Mouse (Mus musculus) embryonic facial prominence, embryonic 10.5 days (tissue): ENCODE data around the gene Gucy2d. TPM values are rescaled to one million over a fixed set of nuclear protein-coding genes. Genes with fewer than 3 reads are reported as not detected.

Source experiments
- DNase-seq: peaks from one replicate; pipeline ENCODE4 v3.0.0-alpha.2; 2017; ENCODE audit warnings: low spot score
- H3K27ac ChIP-seq: fragments of 300-500 bp; sonication (generic); replicated peaks from 2 replicates; pipeline ENCODE4 v1.5.1; 2016; ENCODE audit warnings: mild to moderate bottlenecking
- H3K27me3 ChIP-seq: fragments of 300-500 bp; sonication (generic); replicated peaks from 2 replicates; pipeline ENCODE4 v1.6.1; 2016; ENCODE audit warnings: low read depth, mild to moderate bottlenecking; ENCODE audit not compliant: poor library complexity, severe bottlenecking
- H3K36me3 ChIP-seq: fragments of 300-500 bp; sonication (generic); replicated peaks from 2 replicates; pipeline ENCODE4 v1.6.1; 2016; ENCODE audit warnings: mild to moderate bottlenecking, moderate library complexity
- H3K4me1 ChIP-seq: fragments of 300-500 bp; sonication (generic); 2 replicates; pipeline ENCODE4 v1.6.1; 2016
- H3K4me3 ChIP-seq: fragments of 300-500 bp; sonication (generic); 2 replicates; pipeline ENCODE4 v1.5.1; 2016; ENCODE audit warnings: mild to moderate bottlenecking, moderate library complexity
- H3K9me3 ChIP-seq: fragments of 300-500 bp; sonication (generic); 2 replicates; pipeline ENCODE4 v1.6.1; 2016; ENCODE audit warnings: mild to moderate bottlenecking
- WGBS: fragments of 180-500 bp; shearing (Covaris S2); methylation state at CpG from one replicate; pipeline ENCODE4 v1.1.7; 2016; 5-methylcytosine and 5-hydroxymethylcytosine counted together
- polyA plus RNA-seq: library from polyadenylated mRNA; unstranded; fragments of >200 nt; fragmentation: Nextera tagmentation; extraction: Ambion mirVana; gene quantifications from 2 replicates; pipeline ENCODE4 v1.2.1, GENCODE M21; 2016

The Gucy2d gene
- polyA plus RNA-seq, 1 experiment from 2014 or later = not detected

DNA sequence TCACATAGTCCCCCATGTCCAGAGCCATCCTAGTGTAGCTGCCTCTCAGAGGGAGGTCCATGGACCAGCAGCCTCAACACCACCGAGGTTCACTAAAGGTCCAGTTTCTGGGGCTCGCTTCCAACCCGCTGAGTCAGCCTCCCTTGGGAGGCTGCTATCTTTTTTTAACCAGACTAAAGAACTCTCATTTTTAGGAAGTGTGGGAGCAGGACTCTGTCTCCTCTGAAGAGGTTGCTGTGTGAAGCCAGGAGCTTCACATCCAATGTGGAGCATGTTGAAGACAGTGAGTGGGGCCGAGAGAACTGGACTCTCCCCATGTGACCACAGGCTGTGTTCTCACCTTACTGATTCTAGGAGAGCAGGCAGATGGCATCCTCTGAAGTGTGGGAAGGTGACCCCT is 45.3 kb downstream of the Gucy2d start:
- Histone ChIP-seq H3K36me3 (no peaks in the 10 kb centered on the region), H3K27me3 (peaks cover 42% of the 10 kb centered on the region), H3K9me3 (no peaks in the 10 kb centered on the region), H3K27ac (no peak overlapping the region), H3K4me1 (peaks cover 39% of the 10 kb centered on the region), H3K4me3 (no peak overlapping the region)
- WGBS = 80% methylated on average over 4 of the region's 4 CpGs
- DNase-seq = no peak

DNA sequence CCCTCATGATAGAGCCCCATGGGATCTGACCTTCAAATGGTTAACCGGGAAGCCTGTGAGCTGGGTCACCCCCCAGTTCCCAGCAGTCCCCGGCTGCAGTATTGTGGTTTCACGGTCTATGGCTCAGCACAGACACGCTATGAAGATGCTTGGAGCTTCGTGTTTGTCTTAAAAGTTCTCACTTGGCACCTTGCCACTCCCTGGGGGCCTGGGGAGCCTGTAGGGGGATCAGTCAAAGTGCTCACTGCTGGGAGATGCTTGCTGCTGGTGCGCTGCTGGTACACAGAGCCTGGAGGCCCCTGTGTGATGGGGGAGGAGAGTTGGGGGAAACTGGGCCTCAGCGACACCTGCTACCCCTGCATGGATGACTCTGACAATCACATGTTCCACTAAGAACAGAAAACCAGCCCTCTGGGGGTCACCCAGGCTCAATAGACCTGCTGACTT is 46.3 kb downstream of the Gucy2d start:
- no peak overlapping the region for H3K27ac ChIP-seq
- no peak for DNase-seq
- H3K36me3 ChIP-seq = no peaks in the 10 kb centered on the region
- no peaks in the 10 kb centered on the region for H3K9me3 ChIP-seq
- WGBS = 84% methylated on average over 7 of the region's 7 CpGs
- H3K4me1 ChIP-seq = peaks cover 31% of the 10 kb centered on the region
- H3K4me3 ChIP-seq = no peak overlapping the region
- peaks cover 52% of the 10 kb centered on the region for H3K27me3 ChIP-seq

DNA sequence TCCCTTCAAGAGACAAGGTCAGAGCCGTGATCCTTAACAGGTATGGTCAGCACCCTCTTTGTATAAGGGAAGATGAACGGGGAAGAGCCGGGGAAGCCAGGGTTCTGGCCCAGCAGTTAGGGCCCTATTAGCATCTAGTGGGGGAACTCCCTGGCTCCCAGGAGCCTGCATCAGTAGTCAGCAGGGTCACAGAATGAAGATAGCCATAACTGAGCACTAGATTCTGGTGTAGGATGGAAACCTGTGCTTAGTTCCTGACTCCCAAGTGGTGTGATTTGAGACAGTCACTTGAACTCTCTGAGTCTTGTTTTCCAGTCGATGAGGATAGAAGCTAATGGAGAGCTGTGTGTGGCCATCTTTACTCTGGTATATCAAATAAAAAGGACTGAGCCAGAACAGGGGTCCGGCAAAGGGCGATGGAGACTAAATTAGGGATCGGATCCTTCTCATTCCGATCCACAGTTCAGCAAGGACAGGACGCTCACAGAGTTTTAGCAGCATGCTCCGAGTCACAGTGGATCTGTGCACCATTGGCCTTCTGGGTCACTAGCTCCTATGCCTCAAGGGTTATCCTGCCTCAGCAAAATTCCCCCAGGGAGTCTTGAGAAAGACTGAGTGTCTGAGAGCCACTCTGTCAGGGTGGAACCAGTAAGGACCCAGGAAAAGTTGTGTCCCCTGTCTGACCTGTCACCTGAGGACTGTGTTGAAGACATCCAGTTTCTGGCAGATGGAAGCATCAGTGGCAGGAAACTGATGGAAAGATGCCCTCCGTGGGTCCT is 47.2 kb downstream of the Gucy2d start:
- H3K36me3 ChIP-seq = no peaks in the 10 kb centered on the region
- no peaks in the 10 kb centered on the region for H3K9me3 ChIP-seq
- H3K27me3 ChIP-seq = peaks cover 56% of the 10 kb centered on the region
- no peak overlapping the region for H3K4me3 ChIP-seq
- no peak overlapping the region for H3K27ac ChIP-seq
- H3K4me1 ChIP-seq = peaks cover 31% of the 10 kb centered on the region
- DNase-seq = no peak
- 87% methylated on average over 11 of the region's 11 CpGs for WGBS

DNA sequence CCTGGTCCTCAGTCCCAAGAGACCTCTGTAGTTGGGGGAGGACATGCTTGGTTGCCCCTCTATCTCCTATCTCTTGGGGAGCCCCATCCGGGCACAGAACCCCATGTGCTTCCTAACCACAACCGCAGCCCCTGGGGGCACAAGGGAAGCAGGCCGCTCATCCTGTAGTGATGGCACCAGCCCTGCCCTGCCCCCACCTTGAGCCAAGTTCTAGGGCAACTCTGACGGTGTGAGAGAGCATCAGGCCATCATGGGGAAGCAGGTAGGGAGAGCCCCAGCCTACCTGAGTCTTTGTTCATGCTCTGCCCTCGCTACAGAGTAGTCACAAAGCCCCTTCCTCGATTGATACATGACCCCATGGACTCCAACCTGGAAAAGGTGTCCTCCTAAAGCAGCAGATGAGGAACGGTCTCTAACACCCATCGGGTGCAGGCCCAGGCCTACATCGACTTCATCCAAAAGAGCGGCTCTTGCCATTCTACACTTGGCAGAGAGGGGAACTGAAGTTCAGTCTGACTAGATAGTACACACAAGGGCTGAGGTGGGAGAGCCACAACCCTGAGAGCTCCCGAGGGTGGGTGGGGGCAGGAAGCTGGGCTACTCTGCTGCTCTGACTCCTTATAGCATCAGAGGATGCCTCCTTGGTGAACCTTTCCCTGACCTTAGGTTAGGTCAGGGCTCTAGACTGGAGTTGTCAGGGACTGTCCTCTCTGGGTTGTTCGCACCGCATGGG is 48.3 kb downstream of the Gucy2d start:
- WGBS = 85% methylated on average over 13 of the region's 13 CpGs
- H3K36me3 ChIP-seq = no peaks in the 10 kb centered on the region
- H3K27me3 ChIP-seq = peaks cover 45% of the 10 kb centered on the region
- H3K27ac ChIP-seq = no peak overlapping the region
- H3K4me1 ChIP-seq = peaks cover 27% of the 10 kb centered on the region
- H3K4me3 ChIP-seq = no peak overlapping the region
- DNase-seq = no peak
- H3K9me3 ChIP-seq = no peaks in the 10 kb centered on the region

DNA sequence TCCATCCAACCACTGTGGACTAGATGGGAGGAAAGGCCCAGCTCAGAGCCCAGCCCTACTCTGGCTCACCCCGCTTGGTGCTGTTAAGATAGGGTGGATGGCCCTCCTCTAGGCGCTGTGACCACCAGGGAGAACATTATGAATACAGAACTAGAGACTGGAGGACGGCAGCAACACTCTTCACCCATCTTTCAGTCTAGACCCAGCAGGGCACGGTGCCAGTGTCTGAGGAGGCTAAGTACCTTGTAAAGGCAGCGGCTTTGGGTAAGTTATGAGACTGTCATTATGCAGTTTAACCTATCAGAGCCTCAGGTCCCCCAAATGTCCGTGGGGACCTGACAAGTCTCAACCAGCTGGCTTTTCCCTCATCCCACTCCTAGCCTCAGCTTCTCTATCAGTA is 48.9 kb downstream of the Gucy2d start, which contains the start of gene Lrrc32:
Gene Lrrc32, plus strand, starts transcription at position 153 of the 400 bp plus-strand sequence.
- no peak for DNase-seq
- 57% methylated on average over 6 of the region's 6 CpGs for WGBS
- H3K27ac ChIP-seq = peak within 1 kb of the TSS; percentile 80
- no peaks in the 10 kb centered on the region for H3K36me3 ChIP-seq
- no peaks in the 10 kb centered on the region for H3K9me3 ChIP-seq
- peak within 1 kb of the TSS; percentile 65 for H3K4me3 ChIP-seq
- H3K27me3 ChIP-seq = peaks cover 45% of the 10 kb centered on the region
- peaks cover 33% of the 10 kb centered on the region for H3K4me1 ChIP-seq

DNA sequence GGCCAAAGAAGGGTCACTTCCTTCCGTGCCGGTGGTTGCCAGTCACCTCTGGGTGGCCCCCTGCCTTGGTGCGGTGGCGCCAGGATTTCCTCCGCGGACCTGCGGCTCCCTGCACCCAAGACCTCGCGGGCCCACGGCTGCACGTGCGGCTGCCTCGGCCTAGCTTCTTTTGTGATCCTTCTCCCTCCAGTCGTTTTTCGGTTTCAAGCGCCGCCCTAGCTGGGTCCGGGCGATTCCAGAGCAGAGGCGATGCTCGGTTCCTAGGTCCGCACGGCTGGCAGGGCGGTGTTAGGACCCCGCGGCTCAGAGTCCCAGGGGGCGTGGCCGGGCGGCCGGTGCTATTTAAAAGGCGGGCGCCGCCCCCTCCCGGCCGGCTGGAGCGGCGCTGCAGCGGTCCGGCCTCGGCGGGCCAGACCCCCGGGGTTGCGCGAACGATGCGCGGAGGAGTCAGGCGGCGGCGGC is 49.4 kb downstream of the Gucy2d start:
- Histone ChIP-seq H3K4me1 (peaks cover 38% of the 10 kb centered on the region), H3K9me3 (no peaks in the 10 kb centered on the region), H3K36me3 (no peaks in the 10 kb centered on the region), H3K27ac (peak overlapping the region; percentile 80), H3K27me3 (peaks cover 45% of the 10 kb centered on the region), H3K4me3 (peak overlapping the region; percentile 65)
- DNase-seq = peak; percentile 87
- under 1% methylated on average over 50 of the region's 50 CpGs for WGBS

DNA sequence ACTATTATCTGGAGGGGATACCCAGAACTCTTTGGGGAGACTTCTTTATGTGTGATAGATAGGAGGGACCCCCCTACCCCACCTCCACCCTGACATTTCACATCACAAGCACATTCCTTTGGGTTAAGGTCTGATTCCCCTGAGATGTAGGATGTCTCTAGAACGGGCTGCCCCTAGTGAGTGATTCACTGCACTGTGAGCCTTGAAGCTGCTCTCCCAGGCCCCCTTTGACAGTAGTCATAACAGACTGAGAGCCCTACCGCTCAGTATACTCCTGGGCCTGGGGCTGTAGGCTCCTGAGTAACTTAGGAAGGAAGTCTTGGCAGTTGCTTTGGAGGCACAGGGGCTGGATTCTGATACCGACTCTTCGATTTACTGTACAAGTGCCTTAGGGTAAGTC is 50.1 kb downstream of the Gucy2d start:
- Histone ChIP-seq H3K27ac (no peak overlapping the region), H3K4me3 (peak overlapping the region; percentile 65), H3K36me3 (no peaks in the 10 kb centered on the region), H3K27me3 (peaks cover 45% of the 10 kb centered on the region), H3K9me3 (no peaks in the 10 kb centered on the region), H3K4me1 (peaks cover 43% of the 10 kb centered on the region)
- WGBS = 70% methylated on average over 4 of the region's 4 CpGs
- no peak for DNase-seq

DNA sequence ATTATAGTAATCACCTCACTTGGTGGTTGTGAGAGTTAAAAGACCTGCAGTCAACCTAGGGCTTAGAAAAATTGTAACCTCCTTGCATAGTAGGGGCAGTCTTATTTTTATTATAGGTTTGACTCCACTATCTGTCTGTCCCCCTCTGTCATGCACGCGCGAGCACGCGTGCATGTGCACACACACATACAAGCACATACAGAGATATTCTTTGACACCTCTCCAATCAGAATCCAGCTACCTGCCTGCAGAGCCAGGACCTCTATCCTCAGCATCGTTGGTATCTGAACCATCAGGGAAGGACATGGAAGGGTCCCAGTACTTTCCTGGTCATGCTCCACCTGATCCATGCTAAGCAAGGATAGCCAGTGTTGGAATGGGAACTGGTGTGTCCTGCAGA is 50.7 kb downstream of the Gucy2d start:
- peaks cover 49% of the 10 kb centered on the region for H3K4me1 ChIP-seq
- DNase-seq = no peak
- no peaks in the 10 kb centered on the region for H3K36me3 ChIP-seq
- peaks cover 45% of the 10 kb centered on the region for H3K27me3 ChIP-seq
- H3K9me3 ChIP-seq = no peaks in the 10 kb centered on the region
- WGBS = 94% methylated on average over 6 of the region's 6 CpGs
- H3K27ac ChIP-seq = no peak overlapping the region
- H3K4me3 ChIP-seq = peak overlapping the region; percentile 65; the same call in 1 of the 2 replicates

DNA sequence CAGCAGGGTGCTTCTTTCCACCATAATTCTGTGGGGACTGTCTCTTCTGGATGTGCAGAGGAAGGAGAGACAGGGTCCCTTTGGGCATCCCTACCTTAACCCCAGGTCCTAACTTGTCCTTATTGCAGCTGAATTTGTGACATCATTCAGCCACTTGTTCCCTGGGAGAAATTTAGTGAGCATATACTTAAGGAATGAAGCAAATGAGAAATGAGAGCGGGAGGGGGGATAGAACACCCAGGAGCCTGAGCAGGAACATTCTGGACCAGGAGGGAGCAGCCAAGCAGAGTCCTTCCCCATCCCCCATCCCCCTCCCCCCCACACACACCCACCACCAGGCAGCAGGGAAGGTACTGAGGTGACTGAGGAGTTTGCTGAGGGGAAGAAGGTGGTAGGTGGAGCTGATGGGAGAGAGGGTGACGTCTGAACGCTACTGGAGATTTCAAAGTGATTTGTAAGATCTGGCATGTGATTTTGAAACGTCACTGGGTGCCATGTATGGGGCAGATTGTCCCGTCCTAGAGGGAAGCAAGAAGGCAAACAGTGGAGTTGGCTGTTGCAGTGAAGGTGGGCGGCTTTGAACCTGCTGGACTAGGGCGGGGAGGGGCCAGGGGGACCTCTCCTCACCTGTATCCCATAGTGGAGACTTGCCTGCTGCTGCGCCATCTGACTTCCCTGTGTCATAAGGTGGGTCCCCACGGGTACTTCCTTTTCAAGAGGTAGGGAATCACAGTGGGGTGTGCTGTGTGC is 51.4 kb downstream of the Gucy2d start:
- Histone ChIP-seq H3K27me3 (peaks cover 45% of the 10 kb centered on the region), H3K9me3 (no peaks in the 10 kb centered on the region), H3K4me3 (no peak overlapping the region), H3K36me3 (no peaks in the 10 kb centered on the region), H3K4me1 (peaks cover 55% of the 10 kb centered on the region), H3K27ac (no peak overlapping the region)
- WGBS = 71% methylated on average over 9 of the region's 9 CpGs
- DNase-seq = no peak

DNA sequence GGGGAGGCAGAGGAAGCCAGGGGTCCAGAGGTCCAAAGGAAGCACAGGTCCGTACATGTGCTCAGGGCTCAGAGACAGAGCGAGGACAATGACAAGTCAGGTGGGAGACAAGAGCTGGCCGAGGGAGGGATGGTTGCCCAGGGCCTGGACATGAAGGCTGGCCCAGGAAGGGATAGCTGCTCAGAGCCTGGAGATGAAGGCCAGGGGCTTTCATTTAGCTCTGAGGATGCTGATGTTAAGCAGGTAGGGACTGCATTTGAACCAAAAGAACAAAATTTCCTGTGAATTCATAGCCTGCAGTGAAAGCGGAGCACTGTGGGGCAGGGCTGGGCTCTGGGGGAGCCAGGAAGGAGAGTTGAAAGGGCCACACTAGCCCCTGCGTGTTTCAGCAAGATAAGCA is 52.1 kb downstream of the Gucy2d start:
- H3K4me1 ChIP-seq = peaks cover 55% of the 10 kb centered on the region
- H3K27ac ChIP-seq = no peak overlapping the region
- no peak for DNase-seq
- H3K4me3 ChIP-seq = no peak overlapping the region
- peaks cover 44% of the 10 kb centered on the region for H3K27me3 ChIP-seq
- 71% methylated on average over 5 of the region's 5 CpGs for WGBS
- no peaks in the 10 kb centered on the region for H3K36me3 ChIP-seq
- H3K9me3 ChIP-seq = no peaks in the 10 kb centered on the region

DNA sequence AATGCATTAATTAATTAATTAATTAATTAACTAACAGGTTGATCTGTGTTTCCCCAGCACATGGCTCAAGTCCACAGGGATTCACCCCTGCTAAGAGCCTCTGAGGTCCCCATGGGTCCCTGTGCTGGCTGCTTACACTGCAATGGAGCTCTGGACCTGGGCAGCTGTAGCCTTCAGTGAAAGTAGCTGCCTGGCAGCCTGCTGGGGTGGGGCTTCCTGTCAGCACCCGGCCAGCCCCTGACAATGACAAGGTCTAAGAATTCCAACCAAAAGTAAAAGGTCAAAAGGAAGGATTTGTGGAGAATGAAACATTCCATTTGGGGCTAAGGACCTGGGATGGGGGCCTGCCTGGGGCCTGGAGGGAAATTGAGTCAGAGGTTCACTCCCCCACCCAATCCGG is 53.1 kb downstream of the Gucy2d start:
- peaks cover 63% of the 10 kb centered on the region for H3K4me1 ChIP-seq
- H3K27me3 ChIP-seq = peaks cover 41% of the 10 kb centered on the region
- no peaks in the 10 kb centered on the region for H3K36me3 ChIP-seq
- H3K27ac ChIP-seq = no peak overlapping the region
- H3K4me3 ChIP-seq = no peak overlapping the region
- no peaks in the 10 kb centered on the region for H3K9me3 ChIP-seq
- DNase-seq = no peak
- 81% methylated on average over 2 of the region's 2 CpGs for WGBS

DNA sequence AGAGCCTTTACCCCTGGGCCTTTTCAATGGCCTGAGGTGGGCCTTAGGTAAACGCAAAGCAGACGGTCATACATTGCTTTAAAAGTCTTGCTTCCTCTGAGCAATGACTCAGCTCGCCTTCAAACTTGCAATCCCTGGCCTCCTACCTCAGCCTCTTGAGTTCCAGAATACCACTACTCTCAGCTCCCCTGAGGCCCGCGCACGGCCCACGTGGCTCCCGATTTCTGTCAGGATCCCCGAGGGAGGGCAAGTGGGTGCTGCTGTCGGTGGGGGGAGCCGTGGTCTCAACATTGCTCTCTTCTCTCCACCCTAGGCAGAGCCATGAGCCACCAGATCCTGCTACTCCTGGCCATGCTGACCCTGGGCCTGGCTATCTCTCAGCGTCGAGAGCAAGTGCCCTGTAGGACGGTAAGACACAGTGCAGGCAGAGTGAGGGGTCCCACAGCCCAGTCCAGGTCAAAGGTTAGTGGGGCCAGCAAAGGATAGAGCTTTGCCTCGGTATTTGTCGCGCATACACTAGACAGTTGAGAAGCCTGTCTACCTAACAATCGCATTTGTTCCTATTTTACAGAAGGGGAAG is 53.8 kb downstream of the Gucy2d start:
- Histone ChIP-seq H3K36me3 (no peaks in the 10 kb centered on the region), H3K9me3 (no peaks in the 10 kb centered on the region), H3K4me1 (peaks cover 59% of the 10 kb centered on the region), H3K4me3 (no peak overlapping the region), H3K27ac (0 out of 2 replicates have a peak overlapping the region, but pooled peaks have one; percentile 27), H3K27me3 (peaks cover 40% of the 10 kb centered on the region)
- WGBS = 70% methylated on average over 18 of the region's 18 CpGs
- DNase-seq = no peak
